Mouse (Mus musculus): ENCODE data around the gene Zfp423.

GRCm38 (mm10) chr8:87927034-87927830, 32.2 kb downstream of the Zfp423 start:
- no peak for TF ChIP-seq POLR2A (IDR thresholded peaks at IDR 0.05; ENCODE audit: low read depth, low read length)
- TF ChIP-seq CTCF (IDR thresholded peaks at IDR 0.05; ENCODE audit: borderline replicate concordance, insufficient read depth, low read length): no peak
